Mouse (Mus musculus): ENCODE data around the gene Olfr789.

GRCm38 (mm10) chr10:129521492-129521891 lies 36.9 kb downstream of the Olfr789 start, which contains the start of gene Olfr791:
- TF ChIP-seq CTCF (IDR thresholded peaks at IDR 0.05; ENCODE audit: borderline replicate concordance, insufficient read depth, low read length) (no peak), POLR2A (IDR thresholded peaks at IDR 0.05; ENCODE audit: low read depth, low read length) (no peak)

All from embryonic fibroblast, embryonic 13.5 days (primary cell).